Mouse (Mus musculus) hindbrain, embryonic 15.5 days (tissue): ENCODE measurements at regions not wholly inside any gene's neighbourhood (a gene's known extent, or its start where the extent isn't known, plus 50 kb on each side); places are given as distances from the start of the nearest gene placed in this dataset.

Source experiments
- ATAC-seq: fragments of 200-750 bp; cut with Nextera tagmentation; 2 replicates; pipeline ENCODE4 v1.8.0; 2017; ENCODE audit warnings: low read depth, moderate number of reproducible peaks, moderate TSS enrichment; ENCODE audit not compliant: low FRiP score
- H3K27ac ChIP-seq: fragments of 300-500 bp; sonication (generic); replicated peaks from 2 replicates; pipeline ENCODE4 v1.5.1; 2015; ENCODE audit warnings: mild to moderate bottlenecking, inconsistent platforms
- H3K27me3 ChIP-seq: fragments of 300-500 bp; sonication (generic); 2 replicates; pipeline ENCODE4 v1.6.1; 2015; ENCODE audit warnings: control low read depth, inconsistent platforms
- H3K36me3 ChIP-seq: fragments of 300-500 bp; sonication (generic); 2 replicates; pipeline ENCODE4 v1.6.1; 2015; ENCODE audit warnings: control low read depth, inconsistent platforms
- H3K4me1 ChIP-seq: fragments of 300-500 bp; sonication (generic); replicated peaks from 2 replicates; pipeline ENCODE4 v1.6.1; 2015; ENCODE audit warnings: control low read depth, inconsistent platforms
- H3K4me2 ChIP-seq: fragments of 300-500 bp; sonication (generic); 2 replicates; pipeline ENCODE4 v1.6.1; 2015; ENCODE audit warnings: moderate library complexity, mild to moderate bottlenecking, inconsistent platforms
- H3K4me3 ChIP-seq: fragments of 300-500 bp; sonication (generic); 2 replicates; pipeline ENCODE4 v1.5.1; 2015; ENCODE audit warnings: mild to moderate bottlenecking, inconsistent platforms
- H3K9ac ChIP-seq: fragments of 300-500 bp; sonication (generic); 2 replicates; pipeline ENCODE4 v1.6.1; 2015; ENCODE audit warnings: inconsistent platforms
- H3K9me3 ChIP-seq: fragments of 300-500 bp; sonication (generic); 2 replicates; pipeline ENCODE4 v1.6.1; 2016; ENCODE audit warnings: control low read depth, inconsistent platforms
- WGBS: fragments of 180-500 bp; shearing (Covaris S2); methylation state at CpG from one replicate; pipeline ENCODE4 v1.1.7; 2015; 5-methylcytosine and 5-hydroxymethylcytosine counted together

- Histone ChIP-seq H3K4me1 (peaks cover 41% of the 10 kb centered on the region), H3K4me2 (no peak overlapping the region), H3K27ac (no peak overlapping the region), H3K4me3 (no peak overlapping the region), H3K9me3 (no peaks in the 10 kb centered on the region), H3K36me3 (no peaks in the 10 kb centered on the region), H3K27me3 (no peaks in the 10 kb centered on the region), H3K9ac (no peak overlapping the region)
- 7% methylated on average over 8 of the region's 8 CpGs for WGBS
- peak; percentile 24; the same call in 1 of the 2 replicates for ATAC-seq
Observed at GRCm38 (mm10) chr4:142770177-142770576, 442.6 kb downstream of the Prdm2 start.

DNA sequence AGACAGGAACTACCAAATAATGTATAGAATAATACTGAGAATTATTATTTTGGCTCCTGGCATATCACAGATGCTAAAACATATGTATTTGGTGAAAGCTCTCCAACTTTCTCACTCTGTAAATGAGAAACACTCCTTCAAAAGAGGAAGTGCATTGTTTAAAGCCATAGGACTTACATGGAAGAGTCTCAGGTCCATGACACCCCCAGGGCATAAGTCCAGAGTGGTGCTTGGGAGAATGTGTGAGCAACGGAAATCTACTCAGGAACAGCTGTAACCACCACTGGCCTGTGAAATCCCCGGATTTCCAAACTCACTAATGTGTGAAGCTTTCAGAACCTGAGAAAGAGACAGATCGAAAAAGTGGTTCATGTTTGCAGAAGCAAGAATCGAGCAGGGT lies 445.1 kb downstream of the Prdm2 start:
- H3K36me3 ChIP-seq, result no peaks in the 10 kb centered on the region
- no peak overlapping the region for H3K9ac ChIP-seq
- H3K4me3 ChIP-seq, result no peak overlapping the region
- peaks cover 25% of the 10 kb centered on the region for H3K4me1 ChIP-seq
- ATAC-seq, result no peak
- H3K4me2 ChIP-seq, result no peak overlapping the region
- 72% methylated on average over 4 of the region's 4 CpGs for WGBS
- no peaks in the 10 kb centered on the region for H3K27me3 ChIP-seq
- no peak overlapping the region for H3K27ac ChIP-seq
- H3K9me3 ChIP-seq, result no peaks in the 10 kb centered on the region

DNA sequence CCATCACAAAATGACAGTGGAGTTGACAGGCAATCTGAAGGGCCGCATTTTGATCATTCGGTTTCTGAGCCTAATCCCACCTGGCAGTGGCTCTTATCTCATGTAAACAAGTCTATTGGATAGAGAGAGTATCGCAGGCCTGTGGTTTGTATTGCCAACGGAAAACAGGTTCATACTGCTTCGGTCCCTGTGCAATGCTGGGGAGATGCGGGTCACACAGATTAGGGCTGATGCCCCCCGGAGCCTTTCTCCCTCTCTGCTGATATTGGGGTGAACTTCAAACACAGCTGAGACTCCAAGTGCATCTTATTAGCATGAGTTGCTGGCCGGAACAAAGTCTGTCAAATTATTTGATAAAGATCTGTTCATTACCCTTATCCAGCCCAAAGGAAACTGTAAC lies 451.2 kb downstream of the Prdm2 start:
- no peaks in the 10 kb centered on the region for H3K36me3 ChIP-seq
- no peak overlapping the region for H3K9ac ChIP-seq
- H3K4me1 ChIP-seq, result no peaks in the 10 kb centered on the region
- H3K4me2 ChIP-seq, result no peak overlapping the region
- 0 out of 2 replicates have a peak, but pooled peaks cover 3% of the 10 kb centered on the region for H3K27me3 ChIP-seq
- ATAC-seq, result no peak
- WGBS, result 79% methylated on average over 8 of the region's 8 CpGs
- no peaks in the 10 kb centered on the region for H3K9me3 ChIP-seq
- no peak overlapping the region for H3K27ac ChIP-seq
- H3K4me3 ChIP-seq, result no peak overlapping the region

GRCm38 (mm10) chr4:142758102-142758501 lies 454.7 kb downstream of the Prdm2 start:
- Histone ChIP-seq H3K4me3 (no peak overlapping the region), H3K27ac (no peak overlapping the region), H3K9me3 (no peaks in the 10 kb centered on the region), H3K4me1 (no peaks in the 10 kb centered on the region), H3K9ac (no peak overlapping the region), H3K27me3 (peaks cover 11% of the 10 kb centered on the region), H3K4me2 (no peak overlapping the region), H3K36me3 (no peaks in the 10 kb centered on the region)
- ATAC-seq, result no peak
- 80% methylated on average over 3 of the region's 3 CpGs for WGBS

DNA sequence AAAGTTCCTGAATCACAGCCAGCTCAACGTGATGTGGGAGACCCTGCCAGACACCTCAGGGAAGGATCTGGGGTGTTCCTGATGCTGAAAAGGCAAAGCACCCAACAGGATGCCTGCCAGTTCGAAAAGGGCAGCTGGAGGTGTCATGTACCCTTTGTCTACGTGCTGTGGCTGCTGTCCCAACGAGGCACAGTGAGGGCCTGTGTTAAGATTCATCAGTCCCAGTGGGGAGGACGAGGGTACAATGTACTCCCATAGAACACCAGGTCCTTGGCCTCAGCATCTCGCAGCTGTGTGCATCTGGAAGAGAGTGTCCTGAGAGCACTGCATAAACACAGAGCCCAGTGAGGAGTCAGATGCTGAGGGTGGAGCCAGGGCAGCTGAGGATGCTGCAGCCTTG lies 456.5 kb downstream of the Prdm2 start:
- WGBS, result 43% methylated on average over 6 of the region's 6 CpGs
- H3K27ac ChIP-seq, result no peak overlapping the region
- no peaks in the 10 kb centered on the region for H3K36me3 ChIP-seq
- H3K27me3 ChIP-seq, result peaks cover 11% of the 10 kb centered on the region
- H3K4me2 ChIP-seq, result no peak overlapping the region
- no peak overlapping the region for H3K4me3 ChIP-seq
- H3K9me3 ChIP-seq, result no peaks in the 10 kb centered on the region
- ATAC-seq, result no peak
- H3K4me1 ChIP-seq, result no peaks in the 10 kb centered on the region
- no peak overlapping the region for H3K9ac ChIP-seq

- WGBS, result 21% methylated on average over 8 of the region's 8 CpGs
- no peak overlapping the region for H3K4me3 ChIP-seq
- no peaks in the 10 kb centered on the region for H3K9me3 ChIP-seq
- no peak overlapping the region for H3K9ac ChIP-seq
- H3K4me1 ChIP-seq, result peaks cover 7% of the 10 kb centered on the region; the same call in 1 of the 2 replicates
- H3K27me3 ChIP-seq, result peaks cover 8% of the 10 kb centered on the region
- H3K27ac ChIP-seq, result no peak overlapping the region
- H3K36me3 ChIP-seq, result no peaks in the 10 kb centered on the region
- H3K4me2 ChIP-seq, result no peak overlapping the region
- ATAC-seq, result no peak; the same call in 1 of the 2 replicates
Observed at GRCm38 (mm10) chr4:142749918-142750317, 462.9 kb downstream of the Prdm2 start.

GRCm38 (mm10) chr4:142723554-142723907 lies 484.3 kb upstream of the Kazn start:
- Histone ChIP-seq H3K9ac (no peak overlapping the region), H3K4me3 (no peak overlapping the region), H3K36me3 (no peaks in the 10 kb centered on the region), H3K27ac (no peak overlapping the region), H3K4me2 (no peak overlapping the region), H3K4me1 (no peaks in the 10 kb centered on the region), H3K27me3 (no peaks in the 10 kb centered on the region), H3K9me3 (no peaks in the 10 kb centered on the region)
- 94% methylated on average over 4 of the region's 4 CpGs for WGBS
- no peak for ATAC-seq

DNA sequence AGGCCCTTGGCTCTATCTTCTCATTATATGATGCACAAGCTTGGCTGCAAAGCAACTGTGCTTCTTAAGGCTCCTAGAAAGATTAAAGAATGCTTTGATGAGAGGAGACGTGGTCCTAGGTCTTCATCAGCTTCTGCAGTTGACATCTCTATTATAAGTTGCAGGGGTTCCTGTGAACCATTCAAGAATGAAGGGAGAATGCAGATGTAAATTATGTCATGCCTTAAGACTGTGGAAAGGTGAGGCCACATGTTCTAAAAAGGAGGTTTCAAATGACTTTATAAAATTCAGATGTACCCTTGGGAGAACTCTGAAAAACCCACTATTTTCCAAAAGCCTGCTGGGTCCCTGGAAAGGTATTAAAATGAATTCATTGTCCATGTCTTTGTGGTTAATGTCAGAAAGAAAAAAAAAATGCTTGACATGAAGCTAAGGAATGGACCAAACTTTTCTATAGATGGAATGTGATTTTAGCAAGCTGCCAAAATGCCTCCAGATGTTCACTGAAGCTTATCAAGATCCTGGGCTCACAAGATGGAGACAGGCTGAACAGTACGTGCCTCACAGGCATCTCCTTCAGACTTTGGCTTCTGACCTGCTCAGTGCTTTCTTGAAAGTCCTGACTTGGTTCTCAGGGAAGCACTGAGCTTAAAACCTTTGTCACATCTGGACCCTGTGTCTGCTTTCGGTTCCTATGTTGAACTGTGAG lies 483.8 kb upstream of the Kazn start:
- Histone ChIP-seq H3K4me1 (no peaks in the 10 kb centered on the region), H3K27me3 (no peaks in the 10 kb centered on the region), H3K27ac (no peak overlapping the region), H3K4me3 (no peak overlapping the region), H3K36me3 (no peaks in the 10 kb centered on the region), H3K9ac (no peak overlapping the region), H3K9me3 (no peaks in the 10 kb centered on the region), H3K4me2 (no peak overlapping the region)
- 67% methylated on average over 3 of the region's 3 CpGs for WGBS
- no peak for ATAC-seq

- ATAC-seq, result no peak
- Histone ChIP-seq H3K27me3 (no peaks in the 10 kb centered on the region), H3K4me3 (no peak overlapping the region), H3K9me3 (no peaks in the 10 kb centered on the region), H3K4me2 (no peak overlapping the region), H3K27ac (no peak overlapping the region), H3K9ac (no peak overlapping the region), H3K4me1 (no peaks in the 10 kb centered on the region), H3K36me3 (no peaks in the 10 kb centered on the region)
- 86% methylated on average over 5 of the region's 5 CpGs for WGBS
Observed at GRCm38 (mm10) chr4:142701606-142702005, 462.4 kb upstream of the Kazn start.

DNA sequence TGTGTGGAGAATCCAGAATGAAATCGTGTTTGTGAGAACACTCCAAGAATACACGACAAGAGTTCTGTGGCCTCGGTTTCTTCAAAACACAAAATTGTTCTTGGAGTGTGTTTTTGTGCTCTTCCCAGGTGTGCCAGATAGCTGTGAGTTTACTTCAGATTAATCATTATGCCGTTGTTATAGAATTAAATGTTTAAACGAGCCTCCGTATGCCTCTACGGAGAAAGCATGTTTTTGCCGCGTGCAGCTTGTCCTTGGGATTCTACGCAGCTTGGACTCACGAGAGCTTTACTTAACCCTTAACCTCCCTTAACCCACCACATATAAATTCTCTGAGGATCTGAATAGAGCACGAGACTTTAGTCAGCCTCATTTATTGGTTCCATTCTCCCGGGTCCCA lies 455.7 kb upstream of the Kazn start:
- Histone ChIP-seq H3K9me3 (no peaks in the 10 kb centered on the region), H3K27ac (no peak overlapping the region), H3K9ac (no peak overlapping the region), H3K27me3 (no peaks in the 10 kb centered on the region; the same call in 1 of the 2 replicates), H3K36me3 (no peaks in the 10 kb centered on the region), H3K4me2 (no peak overlapping the region), H3K4me3 (no peak overlapping the region), H3K4me1 (no peaks in the 10 kb centered on the region)
- no peak for ATAC-seq
- 38% methylated on average over 13 of the region's 13 CpGs for WGBS

DNA sequence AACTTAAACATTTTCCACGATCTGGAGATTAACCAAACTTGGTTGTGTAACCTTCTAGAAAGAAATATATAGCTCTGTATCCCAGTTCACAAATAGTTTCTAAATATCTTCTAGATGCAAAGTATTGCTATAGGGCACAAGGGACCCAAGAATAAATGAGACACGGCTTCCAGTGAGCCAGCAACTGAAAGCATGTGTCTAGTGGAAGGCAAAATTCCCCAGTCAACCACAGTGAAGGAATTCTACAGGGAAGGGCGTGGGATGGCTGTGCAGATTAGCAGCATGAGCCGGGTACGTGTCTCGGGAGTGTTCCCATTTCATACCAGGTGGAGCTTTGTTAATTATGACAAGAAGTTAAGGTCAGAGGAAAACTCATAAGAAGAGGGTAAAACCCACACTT lies 449.0 kb upstream of the Kazn start:
- Histone ChIP-seq H3K27me3 (no peaks in the 10 kb centered on the region; the same call in 1 of the 2 replicates), H3K27ac (no peak overlapping the region), H3K4me2 (no peak overlapping the region), H3K4me1 (no peaks in the 10 kb centered on the region), H3K4me3 (no peak overlapping the region), H3K36me3 (no peaks in the 10 kb centered on the region), H3K9me3 (no peaks in the 10 kb centered on the region), H3K9ac (no peak overlapping the region)
- ATAC-seq, result no peak
- 79% methylated on average over 6 of the region's 6 CpGs for WGBS

DNA sequence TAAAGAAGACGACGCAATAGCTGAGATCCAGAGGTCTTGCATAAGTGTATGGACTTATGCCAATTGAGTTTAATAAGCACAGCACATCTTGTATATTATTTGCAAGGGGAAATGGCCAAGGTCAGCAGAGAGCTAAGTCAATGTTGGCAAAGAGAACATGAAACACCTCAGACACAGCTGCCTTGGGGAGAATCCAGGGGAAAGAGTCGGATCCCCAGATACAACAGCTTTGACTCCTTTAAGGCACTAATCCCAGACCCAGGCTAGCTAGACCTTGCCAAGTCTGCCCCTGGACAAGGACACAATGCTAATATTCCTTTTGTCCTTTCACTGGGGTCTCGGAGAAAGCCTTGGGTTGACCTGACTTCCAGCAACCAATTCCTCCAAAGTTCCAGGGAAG lies 438.2 kb upstream of the Kazn start:
- no peak overlapping the region for H3K4me2 ChIP-seq
- H3K27me3 ChIP-seq, result no peaks in the 10 kb centered on the region
- H3K9me3 ChIP-seq, result no peaks in the 10 kb centered on the region
- H3K9ac ChIP-seq, result no peak overlapping the region
- H3K36me3 ChIP-seq, result no peaks in the 10 kb centered on the region
- H3K4me3 ChIP-seq, result no peak overlapping the region
- no peak overlapping the region for H3K27ac ChIP-seq
- 94% methylated on average over 4 of the region's 4 CpGs for WGBS
- no peaks in the 10 kb centered on the region; the same call in 1 of the 2 replicates for H3K4me1 ChIP-seq
- ATAC-seq, result no peak
